Mouse (Mus musculus) 416B (cell line): ENCODE measurements around the gene Tbc1d7.

Experiments used
- DNase-seq: peaks from one replicate; pipeline ENCODE4 v3.0.0; 2011; ENCODE audit warnings: low read depth

The Tbc1d7 gene

GRCm38 (mm10) chr13:43171020-43171710, at the start of gene Tbc1d7:
Gene Tbc1d7, minus strand, starts transcription at chr13:43171501.
- DNase-seq: peak; percentile 96

- DNase-seq: no peak
Observed at GRCm38 (mm10) chr13:43220635-43221034, 49.3 kb upstream of the Tbc1d7 start.

GRCm38 (mm10) chr13:43218764-43219163, 47.5 kb upstream of the Tbc1d7 start:
- DNase-seq: peak; percentile 84

GRCm38 (mm10) chr13:43218284-43218683, 47.0 kb upstream of the Tbc1d7 start:
- peak; percentile 34 for DNase-seq

- DNase-seq: peak; percentile 78
Observed at GRCm38 (mm10) chr13:43217686-43218085, 46.4 kb upstream of the Tbc1d7 start.

- no peak for DNase-seq
Observed at GRCm38 (mm10) chr13:43217059-43217458, 45.8 kb upstream of the Tbc1d7 start.

GRCm38 (mm10) chr13:43215994-43216706, 44.8 kb upstream of the Tbc1d7 start:
- DNase-seq: no peak

GRCm38 (mm10) chr13:43215144-43215993, 44.1 kb upstream of the Tbc1d7 start:
- DNase-seq: peak; percentile 84

- peak; percentile 66 for DNase-seq
Observed at GRCm38 (mm10) chr13:43212338-43212737, 41.0 kb upstream of the Tbc1d7 start.

GRCm38 (mm10) chr13:43210956-43211355, 39.7 kb upstream of the Tbc1d7 start:
- DNase-seq: no peak

- DNase-seq: peak; percentile 85
Observed at GRCm38 (mm10) chr13:43209560-43209959, 38.3 kb upstream of the Tbc1d7 start.

GRCm38 (mm10) chr13:43208914-43209439, 37.7 kb upstream of the Tbc1d7 start:
- DNase-seq: peak; percentile 85

- DNase-seq: no peak
Observed at GRCm38 (mm10) chr13:43206118-43206683, 34.9 kb upstream of the Tbc1d7 start.

- DNase-seq: no peak
Observed at GRCm38 (mm10) chr13:43203641-43204040, 32.3 kb upstream of the Tbc1d7 start.

- no peak for DNase-seq
Observed at GRCm38 (mm10) chr13:43203234-43203633, 31.9 kb upstream of the Tbc1d7 start.

- peak; percentile 82 for DNase-seq
Observed at GRCm38 (mm10) chr13:43202351-43202750, 31.1 kb upstream of the Tbc1d7 start.

GRCm38 (mm10) chr13:43201033-43201432, 29.7 kb upstream of the Tbc1d7 start:
- DNase-seq: peak; percentile 60

GRCm38 (mm10) chr13:43200473-43200872, 29.2 kb upstream of the Tbc1d7 start:
- no peak for DNase-seq

- DNase-seq: peak; percentile 70
Observed at GRCm38 (mm10) chr13:43199749-43200148, 28.4 kb upstream of the Tbc1d7 start.

GRCm38 (mm10) chr13:43199282-43199681, 28.0 kb upstream of the Tbc1d7 start:
- DNase-seq: peak; percentile 36

GRCm38 (mm10) chr13:43197187-43197586, 25.9 kb upstream of the Tbc1d7 start:
- DNase-seq: peak; percentile 65

GRCm38 (mm10) chr13:43196000-43196399, 24.7 kb upstream of the Tbc1d7 start:
- peak; percentile 68 for DNase-seq
